In genomic region chr4:121231772-121232414, GRCm38 (mm10) we compare ENCODE assay signal across 7 mouse cellular contexts. TPM values are rescaled to one million over a fixed set of nuclear protein-coding genes. Genes with fewer than 3 reads are reported as not detected.
DNase-seq lines count a peak whose midpoint lies in the region; ATAC-seq and TF ChIP-seq lines count a peak whose summit lies in the region.

No protein-coding gene starts in this region.

- DNase-seq in left cerebral cortex, postnatal 14 days (ENCODE audit: low spot score in 2 of 2), result peak; percentile 68 to 70
- DNase-seq in left cerebral cortex, adult 8-10 months (ENCODE audit: low spot score in 2 of 2), result no peak
- no peak for DNase-seq in Patski (ENCODE audit: low read depth, low spot score)
- peak; percentile 31 for DNase-seq in embryo, embryonic 11.5 days (ENCODE audit: low read depth, low spot score)
- DNase-seq in hindbrain, embryonic 14.5 days (ENCODE audit: low spot score), result peak; percentile 75
- peak; percentile 77 for DNase-seq in lung, embryonic 14.5 days
- DNase-seq in retina, embryonic 14.5 days (ENCODE audit: low spot score), result peak; percentile 77

- H3K27me3 ChIP-seq in Patski, result no peaks in the 10 kb centered on the region
- no peaks in the 10 kb centered on the region for H3K27me3 ChIP-seq in hindbrain, embryonic 14.5 days (ENCODE audit: control insufficient read depth, insufficient read depth, low read length)
- H3K27me3 ChIP-seq in lung, embryonic 14.5 days (ENCODE audit: insufficient read depth, low read length), result no peaks in the 10 kb centered on the region

- in situ Hi-C loops in Patski (cut with MboI; ENCODE audit: low pct_unique_long_range_greater_than_20kb), result loop anchor here (25.0 kb wide), 1 partner anchor 1855 kb away; no protein-coding TSS in a partner anchor

- POLR2A ChIA-PET in Patski (lab: Charles Lee), result interaction anchor here (0.7 kb wide), 1 partner anchor 126 kb away, joined by 3 read pairs; no protein-coding TSS in a partner anchor

- H3K4me3 ChIP-seq in hindbrain, embryonic 14.5 days (replicated peaks; ENCODE audit: low read length), result peak overlapping the region; percentile 27; the same call in 1 of the 2 replicates
- H3K4me3 ChIP-seq in lung, embryonic 14.5 days (ENCODE audit: low read depth, low read length), result no peak overlapping the region

- H3K9ac ChIP-seq in hindbrain, embryonic 14.5 days, result peak overlapping the region; percentile 58; the same call in 1 of the 2 replicates
- H3K9ac ChIP-seq in lung, embryonic 14.5 days, result no peak overlapping the region; the same call in 1 of the 2 replicates

- H3K4me2 ChIP-seq in hindbrain, embryonic 14.5 days (replicated peaks), result peak overlapping the region; percentile 52
- H3K4me2 ChIP-seq in lung, embryonic 14.5 days, result no peak overlapping the region

- no peak overlapping the region for H3K27ac ChIP-seq in hindbrain, embryonic 14.5 days
- H3K27ac ChIP-seq in lung, embryonic 14.5 days (ENCODE audit: low read depth), result no peak overlapping the region

- no peaks in the 10 kb centered on the region for H3K9me3 ChIP-seq in hindbrain, embryonic 14.5 days (ENCODE audit: control insufficient read depth, low read length)
- H3K9me3 ChIP-seq in lung, embryonic 14.5 days (ENCODE audit: low read depth, low read length), result no peaks in the 10 kb centered on the region

- CTCF ChIA-PET in Patski (lab: Charles Lee), result interaction anchor here (0.8 to 3.3 kb wide), 4 partner anchors 14 to 255 kb away, joined by 3 to 10 read pairs (median 4); no protein-coding TSS in a partner anchor

- no peak for ATAC-seq in Patski
- ATAC-seq in hindbrain, embryonic 14.5 days (ENCODE audit: low FRiP score), result peak; percentile 51; the same call in 1 of the 2 replicates
- peak; percentile 44; the same call in 1 of the 2 replicates for ATAC-seq in lung, embryonic 14.5 days (ENCODE audit: insufficient read depth)

- intact Hi-C loops in left cerebral cortex, postnatal 14 days (cut with DNase I), result loop anchor here (10.0 kb wide), 1 partner anchor 207 kb away; no protein-coding TSS in a partner anchor

- H3K4me1 ChIP-seq in hindbrain, embryonic 14.5 days (replicated peaks; ENCODE audit: control insufficient read depth, insufficient read depth, low read length), result peaks cover 11% of the 10 kb centered on the region; the same call in 1 of the 2 replicates
- H3K4me1 ChIP-seq in lung, embryonic 14.5 days (ENCODE audit: insufficient read depth), result no peaks in the 10 kb centered on the region

- WGBS in hindbrain, embryonic 14.5 days, result 5% methylated on average over 5 of the region's 5 CpGs
- WGBS in lung, embryonic 14.5 days, result 9% methylated on average over 5 of the region's 5 CpGs

- TF ChIP-seq CTCF in Patski (IDR thresholded peaks at IDR 0.05), result peak; percentile 67
- peak; percentile 60 for TF ChIP-seq CTCF in lung, embryonic 14.5 days (IDR thresholded peaks at IDR 0.05; ENCODE audit: low read depth)

- H3K36me3 ChIP-seq in hindbrain, embryonic 14.5 days (replicated peaks; ENCODE audit: control insufficient read depth, insufficient read depth), result no peaks in the 10 kb centered on the region
- H3K36me3 ChIP-seq in lung, embryonic 14.5 days (ENCODE audit: insufficient read depth), result no peaks in the 10 kb centered on the region

RNA-seq across cellular contexts. Expression of gene Rlf, which starts 17.0 kb away (rescaled TPM):
- 10 to 100 TPM; 27.7 to 28.0 TPM for total RNA-seq in left cerebral cortex, postnatal 14 days (2021)
- 10 to 100 TPM; 24.7 to 27.1 (median 25.8) TPM for total RNA-seq in left cerebral cortex, adult 8-10 months (2022)
- polyA plus RNA-seq in Patski (2021), result 12.1 TPM
- 24.0 and 25.5 TPM in 2 replicates for polyA plus RNA-seq in hindbrain, embryonic 14.5 days (2014; fragmentation: Nextera tagmentation; extraction: Ambion mirVana)
- polyA plus RNA-seq in lung, embryonic 14.5 days (2014; fragmentation: Nextera tagmentation; extraction: Ambion mirVana), result 23.2 and 24.6 TPM in 2 replicates

Comparison
In these comparisons a context has a peak if more than half of its experiments do, and no peak if none do; other contexts are left out.
1. DNase-seq: peak in left cerebral cortex, postnatal 14 days (2 of 2), embryo, embryonic 11.5 days (single experiment), hindbrain, embryonic 14.5 days (single experiment), lung, embryonic 14.5 days (single experiment) and retina, embryonic 14.5 days (single experiment); none in left cerebral cortex, adult 8-10 months (0 of 2) and Patski (single experiment).